Mouse (Mus musculus): ENCODE measurements at regions not wholly inside any gene's neighbourhood (a gene's known extent, or its start where the extent isn't known, plus 50 kb on each side); places are given as distances from the start of the nearest gene placed in this dataset.

GRCm38 (mm10) chr17:9729020-9729419 is 59.5 kb upstream of the Pabpc6 start:
- Histone ChIP-seq H3K9me3 (replicated peaks; ENCODE audit: insufficient read depth, low read length) (no peaks in the 10 kb centered on the region), H3K36me3 (ENCODE audit: control insufficient read depth in 1 of 2, insufficient read depth in 2 of 2, low read length in 2 of 2) (no peaks in the 10 kb centered on the region), H3K9ac (ENCODE audit: control insufficient read depth, low read depth, low read length, poor library complexity, severe bottlenecking) (no peak overlapping the region), H3K4me1 (ENCODE audit: control insufficient read depth in 1 of 2, insufficient read depth in 2 of 2, low read length in 2 of 2) (no peaks in the 10 kb centered on the region), H3K27ac (ENCODE audit: control insufficient read depth, low read depth, low read length) (no peak overlapping the region), H3K79me2 (ENCODE audit: control insufficient read depth, insufficient read depth, low read length, poor library complexity) (no peaks in the 10 kb centered on the region), H3K27me3 (ENCODE audit: control insufficient read depth in 1 of 2, insufficient read depth in 2 of 2, low read length in 2 of 2) (no peaks in the 10 kb centered on the region), H3K4me3 (ENCODE audit: control insufficient read depth in 1 of 2, insufficient read depth in 1 of 2, low read depth in 2 of 2, low read length in 2 of 2) (no peak overlapping the region)
- DNase-seq (ENCODE audit: low read depth, low spot score), result no peak
- TF ChIP-seq MAFK (IDR thresholded peaks at IDR 0.05; ENCODE audit: borderline replicate concordance, low read depth, low read length), result no peak
- no peak for TF ChIP-seq E2F4 (IDR thresholded peaks at IDR 0.05; ENCODE audit: borderline replicate concordance, low read depth, low read length)
- TF ChIP-seq MYC (IDR thresholded peaks at IDR 0.05; ENCODE audit: low read depth, low read length), result no peak
- no peak for TF ChIP-seq MEF2A (IDR thresholded peaks at IDR 0.05; ENCODE audit: extremely low read depth, insufficient replicate concordance, low read depth, low read length, poor library complexity, severe bottlenecking)
- no peak for TF ChIP-seq USF1 (IDR thresholded peaks at IDR 0.05; ENCODE audit: low read depth, low read length)
- no peak for TF ChIP-seq ZC3H11A (IDR thresholded peaks at IDR 0.05; ENCODE audit: low read depth, low read length)
- no peak for TF ChIP-seq HCFC1 (IDR thresholded peaks at IDR 0.05; ENCODE audit: low read depth, low read length)
- no peak for TF ChIP-seq POLR2AphosphoS2 (IDR thresholded peaks at IDR 0.05; ENCODE audit: low read length)
- TF ChIP-seq BHLHE40 (IDR thresholded peaks at IDR 0.05; ENCODE audit: borderline replicate concordance, low read depth, low read length), result no peak
- no peak for TF ChIP-seq RAD21 (IDR thresholded peaks at IDR 0.05; ENCODE audit: low read depth, low read length)
- no peak for TF ChIP-seq MAZ (IDR thresholded peaks at IDR 0.05; ENCODE audit: low read depth, low read length)

- Histone ChIP-seq H3K27ac (ENCODE audit: control insufficient read depth, low read depth, low read length) (no peak overlapping the region), H3K4me1 (ENCODE audit: control insufficient read depth in 1 of 2, insufficient read depth in 2 of 2, low read length in 2 of 2) (no peaks in the 10 kb centered on the region), H3K9me3 (replicated peaks; ENCODE audit: insufficient read depth, low read length) (no peaks in the 10 kb centered on the region), H3K9ac (ENCODE audit: control insufficient read depth, low read depth, low read length, poor library complexity, severe bottlenecking) (no peak overlapping the region), H3K4me3 (ENCODE audit: control insufficient read depth in 1 of 2, insufficient read depth in 1 of 2, low read depth in 2 of 2, low read length in 2 of 2) (no peak overlapping the region), H3K27me3 (ENCODE audit: control insufficient read depth in 1 of 2, insufficient read depth in 2 of 2, low read length in 2 of 2) (no peaks in the 10 kb centered on the region), H3K36me3 (ENCODE audit: control insufficient read depth in 1 of 2, insufficient read depth in 2 of 2, low read length in 2 of 2) (no peaks in the 10 kb centered on the region), H3K79me2 (ENCODE audit: control insufficient read depth, insufficient read depth, low read length, poor library complexity) (no peaks in the 10 kb centered on the region)
- TF ChIP-seq KAT2A (conservative IDR thresholded peaks at IDR 0.05; ENCODE audit: low read depth, low read length) (no peak), CTCF (IDR thresholded peaks at IDR 0.05 in 2 of 3, conservative IDR thresholded peaks at IDR 0.05 in 1 of 3; ENCODE audit: control insufficient read depth in 1 of 3, insufficient read depth in 1 of 3, low read depth in 2 of 3, low read length in 3 of 3, poor library complexity in 1 of 3, severe bottlenecking in 1 of 3) (no peak), MAZ (IDR thresholded peaks at IDR 0.05; ENCODE audit: low read depth, low read length) (no peak), NRF1 (IDR thresholded peaks at IDR 0.05; ENCODE audit: insufficient read depth, low read depth, low read length, poor library complexity, severe bottlenecking) (no peak), ETS1 (IDR thresholded peaks at IDR 0.05; ENCODE audit: low read depth, low read length) (no peak), POLR2A (IDR thresholded peaks at IDR 0.05; ENCODE audit: control insufficient read depth in 1 of 2, insufficient read depth in 1 of 2, low read depth in 1 of 2, low read length in 2 of 2, poor library complexity in 1 of 2) (no peak), UBTF (IDR thresholded peaks at IDR 0.05; ENCODE audit: borderline replicate concordance, insufficient read depth, low read depth, low read length) (no peak), BHLHE40 (IDR thresholded peaks at IDR 0.05; ENCODE audit: borderline replicate concordance, low read depth, low read length) (no peak), CHD2 (IDR thresholded peaks at IDR 0.05; ENCODE audit: low read length) (no peak), ZMIZ1 (IDR thresholded peaks at IDR 0.05; ENCODE audit: low read depth, low read length) (no peak), EP300 (IDR thresholded peaks at IDR 0.05; ENCODE audit: low read depth in 1 of 2, low read length in 2 of 2) (no peak), ELF1 (IDR thresholded peaks at IDR 0.05; ENCODE audit: low read depth, low read length) (no peak), TCF12 (IDR thresholded peaks at IDR 0.05; ENCODE audit: low read depth, low read length) (no peak), POLR2AphosphoS5 (IDR thresholded peaks at IDR 0.05; ENCODE audit: borderline replicate concordance, low read depth, low read length) (no peak), POLR2AphosphoS2 (IDR thresholded peaks at IDR 0.05; ENCODE audit: low read length) (no peak)
- no peak for DNase-seq (ENCODE audit: low read depth, low spot score)
Measured at GRCm38 (mm10) chr17:9725704-9726469, 56.4 kb upstream of the Pabpc6 start.
